Mouse (Mus musculus) Muller cell, postnatal 12 days (primary cell): Measurements from ENCODE around the gene Cebpzos.

Experiments used
- DNase-seq: peaks from one replicate; pipeline ENCODE4 v3.0.0-alpha.2; 2015; ENCODE audit errors: inconsistent ontology term

Cebpzos gene

GRCm38 (mm10) chr17:78916369-78916813, at the start of gene Cebpzos:
Cebpzos (plus strand) TSS chr17:78916500.
- peak; percentile 88 for DNase-seq

- no peak for DNase-seq
These were observed 42.4 kb upstream of the Cebpzos start for GRCm38 (mm10) chr17:78873886-78874285.

- no peak for DNase-seq
These were observed 34.4 kb upstream of the Cebpzos start for GRCm38 (mm10) chr17:78881878-78882304.

- DNase-seq, result peak; percentile 92
These were observed 33.7 kb upstream of the Cebpzos start, which contains the start of gene Eif2ak2 for GRCm38 (mm10) chr17:78882401-78883112. Eif2ak2 (minus strand) TSS chr17:78882573.

- no peak for DNase-seq
These were observed 33.0 kb upstream of the Cebpzos start for GRCm38 (mm10) chr17:78883291-78883690.

- DNase-seq, result no peak
These were observed 30.8 kb upstream of the Cebpzos start for GRCm38 (mm10) chr17:78885286-78886065.

- no peak for DNase-seq
These were observed 27.7 kb upstream of the Cebpzos start for GRCm38 (mm10) chr17:78888554-78888953.

GRCm38 (mm10) chr17:78889184-78889583, 27.1 kb upstream of the Cebpzos start:
- no peak for DNase-seq

- DNase-seq, result no peak
These were observed 25.3 kb upstream of the Cebpzos start for GRCm38 (mm10) chr17:78891020-78891419.

GRCm38 (mm10) chr17:78894991-78895390, 21.3 kb upstream of the Cebpzos start:
- DNase-seq, result no peak

GRCm38 (mm10) chr17:78895394-78895793, 20.9 kb upstream of the Cebpzos start:
- DNase-seq, result peak; percentile 40

GRCm38 (mm10) chr17:78903158-78903557, 13.1 kb upstream of the Cebpzos start:
- DNase-seq, result no peak

- no peak for DNase-seq
These were observed 9.4 kb upstream of the Cebpzos start, which contains the start of gene Sult6b1 for GRCm38 (mm10) chr17:78906892-78907291. Sult6b1 (minus strand) TSS chr17:78906992.

GRCm38 (mm10) chr17:78909374-78909773, 6.9 kb upstream of the Cebpzos start:
- DNase-seq, result no peak

- DNase-seq, result peak; percentile 56
These were observed 3.4 kb upstream of the Cebpzos start for GRCm38 (mm10) chr17:78912861-78913281.

- no peak for DNase-seq
These were observed 2.4 kb upstream of the Cebpzos start for GRCm38 (mm10) chr17:78913921-78914320.

GRCm38 (mm10) chr17:78915772-78916171, 528 bp upstream of the Cebpzos start:
- DNase-seq, result peak; percentile 5

- DNase-seq, result peak; percentile 9
These were observed 599 bp downstream of the Cebpzos start for GRCm38 (mm10) chr17:78916899-78917298.

GRCm38 (mm10) chr17:78917696-78918095, 1.4 kb downstream of the Cebpzos start:
- DNase-seq, result peak; percentile 2

- DNase-seq, result no peak
These were observed 19.6 kb downstream of the Cebpzos start for GRCm38 (mm10) chr17:78935857-78936256.

- DNase-seq, result peak; percentile 99
These were observed 20.3 kb downstream of the Cebpzos start, which contains the start of the genes Cebpz and Ndufaf7 for GRCm38 (mm10) chr17:78936466-78937228. Cebpz (minus strand) TSS chr17:78937066. Ndufaf7 (plus strand) TSS chr17:78937136.
